ENCODE assay signal across 22 mouse cellular contexts in the genomic region with DNA sequence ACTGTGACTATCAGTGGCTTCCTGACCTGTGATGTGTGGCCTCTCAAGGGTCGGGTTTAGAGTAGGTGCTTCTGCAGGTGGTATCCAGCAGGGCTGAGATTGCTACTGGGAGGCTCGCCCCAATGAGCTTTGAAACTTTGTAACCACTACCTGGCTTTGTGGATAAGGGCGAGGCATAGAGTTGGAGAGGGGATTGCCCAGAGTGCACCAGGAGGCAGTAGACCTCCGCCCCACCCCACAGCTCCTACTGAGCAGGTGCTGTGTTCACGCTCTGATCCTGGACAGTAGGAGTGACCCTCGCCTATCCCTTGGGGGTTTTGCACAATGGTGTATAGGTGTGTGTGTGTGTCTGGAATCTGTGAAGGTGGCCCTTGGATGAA. TPM values are rescaled to one million over a fixed set of nuclear protein-coding genes. Genes with fewer than 3 reads are reported as not detected.
A peak's percentile ranks its signal among the peaks of the same experiment; 100 is the strongest.
DNase-seq lines count a peak whose midpoint lies in the region; ATAC-seq and TF ChIP-seq lines count a peak whose summit lies in the region.
"Had no signal": no experiment of that assay in that cellular context is flagged by ENCODE, and none has a peak within 500 bp of the region (broad histone marks: within the 10 kb centered on the region; RNA-seq: fewer than 3 reads in every experiment).

No protein-coding gene starts in this region.

- no peak overlapping the region for H3K4me3 ChIP-seq in hindbrain, embryonic 11.5 days (ENCODE audit: low read depth, low read length)
- no peak overlapping the region for H3K4me3 ChIP-seq in hindbrain, embryonic 14.5 days (replicated peaks; ENCODE audit: low read length)
- peak overlapping the region; percentile 39 for H3K4me3 ChIP-seq in E14TG2a.4 (replicated peaks; ENCODE audit: low read length)
- H3K4me3 ChIP-seq in forebrain, embryonic 13.5 days, result no peak overlapping the region
- no peak overlapping the region for H3K4me3 ChIP-seq in limb, embryonic 10.5 days
- H3K4me3 ChIP-seq: embryonic facial prominence, embryonic 12.5 days; left cerebral cortex, adult 2 months; limb, embryonic 13.5 days had no signal

- H3K4me1 ChIP-seq in hindbrain, embryonic 11.5 days (replicated peaks; ENCODE audit: control insufficient read depth, insufficient read depth, low read length), result peaks cover 30% of the 10 kb centered on the region
- H3K4me1 ChIP-seq in hindbrain, embryonic 14.5 days (replicated peaks; ENCODE audit: control insufficient read depth, insufficient read depth, low read length), result peaks cover 34% of the 10 kb centered on the region
- peaks cover 82% of the 10 kb centered on the region for H3K4me1 ChIP-seq in E14TG2a.4 (replicated peaks; ENCODE audit: low read depth, low read length)
- peaks cover 69% of the 10 kb centered on the region for H3K4me1 ChIP-seq in forebrain, embryonic 13.5 days
- H3K4me1 ChIP-seq in limb, embryonic 10.5 days, result peaks cover 61% of the 10 kb centered on the region

- H3K9ac ChIP-seq in hindbrain, embryonic 11.5 days (ENCODE audit: low read depth, low read length), result no peak overlapping the region
- no peak overlapping the region for H3K9ac ChIP-seq in hindbrain, embryonic 14.5 days
- no peak overlapping the region for H3K9ac ChIP-seq in forebrain, embryonic 13.5 days
- H3K9ac ChIP-seq: embryonic facial prominence, embryonic 12.5 days; limb, embryonic 13.5 days; liver, embryonic 14.5 days had no signal

- H3K27me3 ChIP-seq in hindbrain, embryonic 11.5 days (ENCODE audit: control insufficient read depth, insufficient read depth, low read length), result 0 out of 2 replicates have a peak, but pooled peaks cover 5% of the 10 kb centered on the region
- H3K27me3 ChIP-seq in hindbrain, embryonic 14.5 days (ENCODE audit: control insufficient read depth, insufficient read depth, low read length), result no peaks in the 10 kb centered on the region
- H3K27me3 ChIP-seq in E14TG2a.4 (ENCODE audit: insufficient read depth, low read length), result peaks cover 17% of the 10 kb centered on the region
- no peaks in the 10 kb centered on the region for H3K27me3 ChIP-seq in forebrain, embryonic 13.5 days
- H3K27me3 ChIP-seq in limb, embryonic 10.5 days (ENCODE audit: low read depth, poor library complexity, severe bottlenecking), result 0 out of 2 replicates have a peak, but pooled peaks cover 5% of the 10 kb centered on the region
- H3K27me3 ChIP-seq: embryonic facial prominence, embryonic 12.5 days; limb, embryonic 13.5 days; Patski had no signal

- no peak for DNase-seq in hindbrain, embryonic 11.5 days (ENCODE audit: low spot score)
- no peak for DNase-seq in hindbrain, embryonic 14.5 days (ENCODE audit: low spot score)
- no peak for DNase-seq in limb, embryonic 10.5 days (ENCODE audit: low spot score)
- DNase-seq in layer of hippocampus, postnatal 14 days (ENCODE audit: low spot score in 2 of 2), result no peak
- DNase-seq in cerebellum, postnatal 14 days, result no peak
- no peak for DNase-seq in layer of hippocampus, postnatal 36 days
- DNase-seq: adrenal gland, postnatal 14 days; cerebellum, adult 18-20 months; right cerebral cortex, adult 18-20 months had no signal

- no peak for TF ChIP-seq CTCF in E14TG2a.4 (conservative IDR thresholded peaks at IDR 0.05; ENCODE audit: low read length)

- H3K9me3 ChIP-seq in hindbrain, embryonic 11.5 days (ENCODE audit: control insufficient read depth, low read length), result no peaks in the 10 kb centered on the region
- H3K9me3 ChIP-seq in hindbrain, embryonic 14.5 days (ENCODE audit: control insufficient read depth, low read length), result no peaks in the 10 kb centered on the region
- no peaks in the 10 kb centered on the region for H3K9me3 ChIP-seq in E14TG2a.4 (ENCODE audit: low read length)
- no peaks in the 10 kb centered on the region for H3K9me3 ChIP-seq in forebrain, embryonic 13.5 days (replicated peaks)
- no peaks in the 10 kb centered on the region for H3K9me3 ChIP-seq in limb, embryonic 10.5 days (replicated peaks)
- H3K9me3 ChIP-seq: embryonic facial prominence, embryonic 12.5 days; limb, embryonic 13.5 days had no signal

- H3K27ac ChIP-seq in hindbrain, embryonic 11.5 days (ENCODE audit: low read depth, low read length), result peak overlapping the region; percentile 72
- no peak overlapping the region for H3K27ac ChIP-seq in hindbrain, embryonic 14.5 days
- peak overlapping the region; percentile 80 for H3K27ac ChIP-seq in forebrain, embryonic 13.5 days
- 0 out of 2 replicates have a peak overlapping the region, but pooled peaks have one; percentile 14 for H3K27ac ChIP-seq in limb, embryonic 10.5 days
- H3K27ac ChIP-seq: embryonic facial prominence, embryonic 12.5 days; kidney, postnatal 0 days; left cerebral cortex, adult 2 months; limb, embryonic 13.5 days; liver, embryonic 14.5 days had no signal

- H3K4me2 ChIP-seq in hindbrain, embryonic 11.5 days (replicated peaks; ENCODE audit: low read depth, low read length), result no peak overlapping the region
- no peak overlapping the region for H3K4me2 ChIP-seq in hindbrain, embryonic 14.5 days (replicated peaks)
- H3K4me2 ChIP-seq in forebrain, embryonic 13.5 days, result no peak overlapping the region
- H3K4me2 ChIP-seq: embryonic facial prominence, embryonic 12.5 days; limb, embryonic 13.5 days had no signal

- no peak for ATAC-seq in hindbrain, embryonic 11.5 days (ENCODE audit: low FRiP score)
- ATAC-seq in hindbrain, embryonic 14.5 days (ENCODE audit: low FRiP score), result no peak
- ATAC-seq in forebrain, embryonic 13.5 days, result 0 out of 2 replicates have a peak, but pooled peaks have one; percentile 21
- ATAC-seq: activated CD4-positive, CD25-positive, alpha-beta regulatory T cell, adult 4 months; Patski had no signal

- 73% methylated on average over 6 of the region's 6 CpGs for WGBS in hindbrain, embryonic 11.5 days
- WGBS in hindbrain, embryonic 14.5 days, result 64% methylated on average over 6 of the region's 6 CpGs
- WGBS in forebrain, embryonic 13.5 days, result 71% methylated on average over 6 of the region's 6 CpGs
- WGBS in limb, embryonic 10.5 days, result 82% methylated on average over 6 of the region's 6 CpGs

- no peaks in the 10 kb centered on the region for H3K36me3 ChIP-seq in hindbrain, embryonic 11.5 days (ENCODE audit: control insufficient read depth, insufficient read depth, low read length)
- H3K36me3 ChIP-seq in hindbrain, embryonic 14.5 days (replicated peaks; ENCODE audit: control insufficient read depth, insufficient read depth), result no peaks in the 10 kb centered on the region
- H3K36me3 ChIP-seq in E14TG2a.4 (ENCODE audit: insufficient read depth, low read length), result no peaks in the 10 kb centered on the region; the same call in 1 of the 2 replicates
- H3K36me3 ChIP-seq in forebrain, embryonic 13.5 days (ENCODE audit: poor library complexity, severe bottlenecking), result peaks cover 83% of the 10 kb centered on the region
- H3K36me3 ChIP-seq in limb, embryonic 10.5 days, result peaks cover 58% of the 10 kb centered on the region

RNA-seq across cellular contexts. Expression of a gene that starts 18.8 kb away (rescaled TPM):
- polyA plus RNA-seq in hindbrain, embryonic 11.5 days (2014; fragmentation: Nextera tagmentation; extraction: Ambion mirVana), result 2.0 and 2.2 TPM in 2 replicates
- polyA plus RNA-seq in hindbrain, embryonic 14.5 days (2014; fragmentation: Nextera tagmentation; extraction: Ambion mirVana), result 3.1 and 3.4 TPM in 2 replicates
- 10.9 and 14.4 TPM in 2 replicates for polyA plus RNA-seq in forebrain, embryonic 13.5 days (2015; fragmentation: Nextera tagmentation; extraction: Ambion mirVana)
- 2.8 and 3.9 TPM in 2 replicates for polyA plus RNA-seq in limb, embryonic 10.5 days (2016; fragmentation: Nextera tagmentation; extraction: Ambion mirVana)
- 1 to 10 TPM; 7.0 to 8.9 TPM for total RNA-seq in layer of hippocampus, postnatal 14 days (2021)
- 1 to 10 TPM; 4.4 to 4.5 TPM for total RNA-seq in layer of hippocampus, postnatal 36 days (2021)
- total RNA-seq: common myeloid progenitor, adult 5-6 weeks; granulocyte monocyte progenitor cell, adult 5-6 weeks; megakaryocyte progenitor cell, adult 5-6 weeks had no signal
- polyA plus RNA-seq: activated CD4-positive, CD25-positive, alpha-beta regulatory T cell, adult 4 months; C2C12 had no signal

RNA-seq across cellular contexts. Expression of a gene that starts 58.4 kb away (rescaled TPM):
- 0.52 and 0.65 TPM in 2 replicates for polyA plus RNA-seq in hindbrain, embryonic 11.5 days (2014; fragmentation: Nextera tagmentation; extraction: Ambion mirVana)
- polyA plus RNA-seq in hindbrain, embryonic 14.5 days (2014; fragmentation: Nextera tagmentation; extraction: Ambion mirVana), result 0.29 and 0.46 TPM in 2 replicates
- 0.08 and 0.15 TPM in 2 replicates for polyA plus RNA-seq in forebrain, embryonic 13.5 days (2015; fragmentation: Nextera tagmentation; extraction: Ambion mirVana)
- 1.2 and 2.2 TPM in 2 replicates for polyA plus RNA-seq in limb, embryonic 10.5 days (2016; fragmentation: Nextera tagmentation; extraction: Ambion mirVana)
- total RNA-seq in layer of hippocampus, postnatal 14 days (2021), result 1 to 10 TPM; 4.2 to 4.7 TPM
- total RNA-seq in layer of hippocampus, postnatal 36 days (2021), result 1 to 10 TPM; 1.8 to 2.2 TPM
- total RNA-seq: common myeloid progenitor, adult 5-6 weeks; granulocyte monocyte progenitor cell, adult 5-6 weeks; megakaryocyte progenitor cell, adult 5-6 weeks had no signal
- polyA plus RNA-seq: activated CD4-positive, CD25-positive, alpha-beta regulatory T cell, adult 4 months had no signal
